Mouse (Mus musculus): Measurements from ENCODE around the gene Epha5.

The Epha5 gene

DNA sequence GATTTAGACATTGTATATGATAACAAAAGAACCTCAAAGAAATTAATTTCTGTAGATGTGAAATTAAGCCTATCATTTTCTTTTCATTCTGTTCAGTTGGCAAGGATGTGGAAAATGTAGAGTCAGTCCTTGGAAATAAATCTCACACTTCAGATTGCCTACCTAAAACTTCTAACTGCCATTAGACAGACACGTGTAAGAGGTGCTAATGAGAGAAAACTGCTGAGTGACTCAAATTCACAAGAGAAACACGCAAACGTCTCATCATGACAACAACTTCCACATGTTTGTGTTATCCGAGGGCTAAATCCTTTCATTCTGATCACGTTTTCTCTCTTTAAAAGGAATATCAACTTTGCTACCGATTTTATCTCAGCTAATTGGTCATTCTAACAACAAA lies 82.7 kb downstream of the Epha5 start:
- TF ChIP-seq GATA4 (IDR thresholded peaks at IDR 0.05; ENCODE audit: insufficient replicate concordance, low read length): no peak

DNA sequence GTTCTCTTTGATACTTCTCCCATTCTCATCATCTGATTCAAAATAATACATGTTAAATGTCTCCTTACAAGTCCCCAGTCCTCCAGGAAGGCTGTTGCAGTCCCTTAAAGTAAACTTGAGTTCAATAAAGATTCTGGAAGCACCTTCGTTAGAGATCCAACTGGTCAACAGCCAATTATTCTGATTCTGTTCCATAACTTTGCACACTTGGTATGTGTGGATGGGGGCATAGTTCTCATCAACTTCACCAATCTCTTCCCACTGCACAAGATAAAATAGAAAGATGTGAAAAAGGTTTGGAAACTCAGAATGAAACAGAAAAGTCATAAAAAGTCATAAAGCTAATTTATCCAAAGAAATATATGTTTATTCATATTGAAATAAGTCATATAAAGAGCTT lies 85.6 kb downstream of the Epha5 start:
- no peak for TF ChIP-seq GATA4 (IDR thresholded peaks at IDR 0.05; ENCODE audit: insufficient replicate concordance, low read length)

DNA sequence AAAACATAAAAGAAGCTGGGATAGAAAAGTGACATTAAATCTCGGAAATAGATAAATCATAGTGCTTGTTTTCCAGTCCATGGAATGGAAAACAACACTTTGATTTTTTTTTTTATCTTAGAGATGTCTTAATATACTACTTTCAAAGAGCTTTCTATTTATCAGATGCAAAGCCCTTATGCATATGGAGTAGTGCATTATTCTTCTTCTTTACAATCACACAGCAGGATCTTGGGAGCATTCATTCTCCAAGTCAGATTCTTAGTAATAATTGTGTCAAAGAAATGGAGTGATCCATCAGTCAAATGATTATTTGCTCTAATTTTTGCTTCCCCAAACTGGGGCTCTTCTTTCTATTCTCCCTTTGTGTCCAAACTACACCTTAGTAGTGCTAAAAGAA lies 96.6 kb downstream of the Epha5 start:
- TF ChIP-seq GATA4 (IDR thresholded peaks at IDR 0.05; ENCODE audit: insufficient replicate concordance, low read length): no peak

GRCm38 (mm10) chr5:84320138-84320537 lies 97.0 kb downstream of the Epha5 start:
- no peak for TF ChIP-seq GATA4 (IDR thresholded peaks at IDR 0.05; ENCODE audit: insufficient replicate concordance, low read length)

DNA sequence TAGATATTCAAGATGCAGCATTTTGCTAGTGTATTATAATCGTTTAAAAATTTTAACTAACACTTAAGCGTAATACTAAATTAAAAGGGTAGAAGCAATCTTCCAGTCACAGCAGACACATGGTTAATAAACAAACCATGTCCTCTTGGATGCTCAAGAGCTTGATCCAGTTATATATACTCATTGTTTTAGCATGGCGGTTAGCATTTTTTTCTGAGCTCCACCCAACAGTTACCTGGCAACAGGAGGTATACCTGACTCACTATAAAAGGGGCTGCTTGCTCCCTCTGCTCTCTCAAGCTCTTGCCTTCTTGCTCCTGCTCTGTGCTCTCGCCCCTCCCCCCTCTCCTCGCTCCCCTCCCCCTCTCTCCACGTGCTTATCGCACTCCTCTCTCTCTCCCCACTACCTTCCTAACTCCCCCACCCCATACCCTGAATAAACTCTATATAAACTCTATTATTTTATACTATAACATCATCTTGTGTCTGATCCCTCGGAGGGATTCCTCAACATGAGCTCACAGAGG lies 98.3 kb downstream of the Epha5 start:
- TF ChIP-seq GATA4 (IDR thresholded peaks at IDR 0.05; ENCODE audit: insufficient replicate concordance, low read length): no peak

GRCm38 (mm10) chr5:84317839-84318238 lies 99.3 kb downstream of the Epha5 start:
- TF ChIP-seq GATA4 (IDR thresholded peaks at IDR 0.05; ENCODE audit: insufficient replicate concordance, low read length): no peak

- TF ChIP-seq GATA4 (IDR thresholded peaks at IDR 0.05; ENCODE audit: insufficient replicate concordance, low read length): no peak
Observed at GRCm38 (mm10) chr5:84313619-84314018, 103.6 kb downstream of the Epha5 start.

DNA sequence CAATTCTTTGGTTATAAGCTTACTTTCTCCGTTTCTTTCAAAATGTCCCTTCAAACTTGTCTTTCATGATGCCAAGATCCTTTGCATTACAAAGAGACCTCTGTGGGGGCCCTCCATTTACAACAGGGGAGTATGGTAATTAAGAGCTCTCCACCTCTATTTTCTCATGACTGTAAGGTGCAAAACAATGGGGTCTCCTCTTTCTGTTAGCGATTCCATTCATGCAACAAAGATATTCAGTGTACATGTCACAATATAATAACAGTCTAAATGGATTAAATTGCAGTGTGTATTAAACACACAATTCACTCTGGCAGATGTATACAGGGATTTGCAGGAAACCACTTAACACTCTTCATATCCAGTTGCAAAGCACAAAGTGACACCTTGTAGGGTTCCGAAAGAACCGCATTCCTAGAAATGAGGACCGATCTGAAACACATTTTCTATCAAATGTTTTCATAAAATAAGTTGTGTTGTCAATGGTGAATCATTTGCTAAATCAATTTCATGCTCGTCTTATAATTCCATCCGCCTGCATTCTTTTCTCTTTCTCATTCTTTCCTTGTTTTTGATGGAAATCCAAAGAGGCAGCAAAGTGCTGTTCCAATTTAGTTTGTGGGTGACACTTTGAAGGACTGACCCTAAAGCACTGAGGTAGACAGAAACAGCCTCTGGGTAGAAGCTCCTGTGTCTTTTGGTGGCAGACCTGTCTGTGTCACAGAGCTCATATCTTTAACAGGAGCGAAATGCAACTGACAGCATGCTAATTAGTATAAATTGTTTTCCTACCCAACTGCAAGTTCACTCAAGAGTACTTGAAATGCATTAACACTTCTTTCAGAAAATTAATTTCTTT lies 118.1 kb downstream of the Epha5 start:
- TF ChIP-seq GATA4 (IDR thresholded peaks at IDR 0.05; ENCODE audit: insufficient replicate concordance, low read length): no peak

- TF ChIP-seq GATA4 (IDR thresholded peaks at IDR 0.05; ENCODE audit: insufficient replicate concordance, low read length): no peak
Observed at GRCm38 (mm10) chr5:84289429-84289977, 127.7 kb downstream of the Epha5 start.

DNA sequence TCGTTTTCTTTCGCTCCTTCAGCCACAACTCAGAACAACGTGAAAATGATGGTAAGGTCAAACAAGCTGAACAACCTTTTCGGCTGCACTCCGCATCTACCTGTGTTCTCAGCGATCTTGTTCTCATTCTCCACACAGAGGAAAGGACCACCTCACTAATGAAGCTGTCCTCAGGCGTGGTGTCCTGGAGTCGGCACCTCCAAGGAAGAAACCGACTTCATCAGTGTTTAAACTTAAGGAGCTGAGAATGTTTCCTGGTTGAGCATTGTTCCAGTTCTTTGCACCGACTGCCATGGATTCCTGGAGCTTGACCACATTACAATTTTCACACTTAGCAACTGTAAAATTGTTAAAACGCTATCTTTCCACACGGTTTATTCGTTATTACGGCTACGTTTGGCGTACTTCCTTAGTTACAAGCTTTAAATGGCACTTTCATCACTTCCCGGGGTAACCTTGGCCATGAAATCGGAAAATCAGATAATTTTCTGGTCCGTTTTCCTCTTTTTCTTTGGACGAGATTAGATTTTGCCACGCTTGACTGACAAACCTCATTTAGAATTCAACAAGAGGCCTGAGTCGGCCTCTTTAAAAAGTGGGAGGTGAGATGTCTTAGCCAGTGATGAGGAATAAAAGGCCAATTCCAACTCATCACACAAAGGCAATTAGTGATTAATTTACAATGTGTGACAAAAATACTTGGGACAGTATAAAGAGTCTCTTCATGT lies 135.7 kb downstream of the Epha5 start:
- no peak for TF ChIP-seq GATA4 (IDR thresholded peaks at IDR 0.05; ENCODE audit: insufficient replicate concordance, low read length)

DNA sequence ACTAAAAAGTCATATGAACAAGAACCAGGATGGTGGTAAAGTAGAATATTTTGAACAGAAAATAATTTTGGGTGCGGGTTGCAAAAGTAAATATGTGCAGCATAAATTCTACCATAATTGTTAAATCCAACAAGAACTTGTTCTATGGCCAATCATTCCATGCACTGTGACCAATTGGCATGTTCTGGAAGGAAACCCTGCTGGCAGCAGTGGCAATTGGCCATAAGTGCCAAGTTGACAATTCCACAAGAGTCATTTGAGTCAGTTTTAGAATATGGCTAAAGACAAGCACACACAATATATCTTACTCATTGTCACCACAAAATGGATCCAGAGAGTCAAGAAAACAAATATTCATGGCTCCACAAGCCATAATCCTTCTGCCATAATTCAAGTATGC lies 140.2 kb downstream of the Epha5 start:
- TF ChIP-seq GATA4 (IDR thresholded peaks at IDR 0.05; ENCODE audit: insufficient replicate concordance, low read length): no peak

DNA sequence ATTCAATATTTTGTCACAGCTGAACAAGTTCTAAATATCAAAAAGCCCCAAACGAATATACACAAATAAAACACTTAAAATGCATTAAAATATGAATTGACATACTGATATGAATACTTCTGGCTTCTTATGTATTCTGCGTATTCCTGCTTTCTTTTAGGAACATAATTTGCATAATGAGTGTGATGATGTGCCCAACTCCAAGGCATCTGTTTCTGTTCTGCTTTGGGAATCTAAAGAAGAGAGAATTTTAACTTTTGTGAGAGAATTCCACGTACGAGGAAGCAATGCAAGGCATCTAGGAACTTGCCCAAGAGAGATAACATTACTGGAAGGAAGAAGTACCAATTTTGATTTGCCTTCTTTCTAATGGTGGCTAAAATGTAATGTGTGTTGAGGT lies 151.8 kb downstream of the Epha5 start:
- TF ChIP-seq GATA4 (IDR thresholded peaks at IDR 0.05; ENCODE audit: insufficient replicate concordance, low read length): no peak

GRCm38 (mm10) chr5:84263999-84264398 lies 153.2 kb downstream of the Epha5 start:
- TF ChIP-seq GATA4 (IDR thresholded peaks at IDR 0.05; ENCODE audit: insufficient replicate concordance, low read length): no peak

DNA sequence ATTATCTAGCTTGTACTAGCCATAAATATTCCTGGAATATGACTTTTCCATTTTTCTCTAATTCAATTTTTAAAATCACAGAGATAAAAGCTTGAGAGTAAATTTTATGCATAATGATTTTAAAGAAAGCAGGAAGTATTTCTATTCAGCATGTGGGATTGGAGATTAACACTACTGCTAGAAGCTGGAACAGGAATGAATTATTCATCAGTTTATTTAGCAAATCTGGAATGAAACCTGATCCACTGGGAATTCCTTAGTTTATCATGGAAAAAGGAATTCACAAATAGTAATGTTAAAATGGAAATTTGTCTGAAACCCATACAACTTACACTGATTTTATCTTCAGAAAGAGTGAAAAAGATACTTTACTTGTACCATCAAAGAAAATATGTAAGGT lies 187.2 kb downstream of the Epha5 start:
- no peak for TF ChIP-seq GATA4 (IDR thresholded peaks at IDR 0.05; ENCODE audit: insufficient replicate concordance, low read length)

DNA sequence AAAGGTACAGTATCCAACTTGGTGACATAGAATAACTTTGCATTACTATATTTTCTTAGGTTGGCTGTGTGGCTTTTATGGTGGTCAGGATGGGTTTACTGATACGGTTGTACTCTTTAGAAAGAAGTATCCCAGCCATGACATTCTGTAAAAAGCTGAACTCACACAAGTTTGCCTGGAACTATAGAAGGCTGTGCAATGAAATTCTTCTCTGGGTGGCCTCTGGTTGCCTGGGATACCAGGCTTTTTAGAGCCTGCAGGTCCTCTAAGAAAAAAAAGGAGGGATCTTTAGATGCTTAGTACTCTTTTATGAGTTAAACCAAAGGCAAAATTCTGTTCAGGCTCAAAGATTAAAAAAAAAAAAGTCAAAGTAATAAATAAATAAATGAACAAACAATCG lies 208.6 kb downstream of the Epha5 start:
- TF ChIP-seq GATA4 (IDR thresholded peaks at IDR 0.05; ENCODE audit: insufficient replicate concordance, low read length): no peak

DNA sequence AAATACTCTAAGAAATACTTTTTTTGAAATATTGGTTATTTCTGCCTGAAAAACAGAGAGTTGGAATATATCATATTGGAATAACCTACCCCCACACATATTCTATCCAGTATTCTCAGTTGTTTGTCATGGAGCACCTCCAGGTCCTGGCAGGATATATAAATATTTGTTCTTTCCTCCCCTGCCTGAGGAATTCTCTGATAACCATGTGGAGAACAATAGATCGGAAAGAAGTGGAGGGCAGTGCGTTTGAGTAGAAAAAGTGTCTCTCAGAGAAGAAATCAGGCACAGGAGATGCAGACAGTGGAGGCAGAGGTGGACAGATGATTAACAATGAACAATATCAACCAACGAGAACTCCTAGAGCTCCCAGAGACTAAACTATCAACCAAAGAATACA lies 223.8 kb downstream of the Epha5 start:
- no peak for TF ChIP-seq GATA4 (IDR thresholded peaks at IDR 0.05; ENCODE audit: insufficient replicate concordance, low read length)

Data from liver, adult (tissue).